Mouse (Mus musculus): ENCODE results near the gene Trhr2.
"Not testable (repeated sequence)": the region's sequence is repeated elsewhere in the genome, so short reads cannot be mapped to it uniquely, and the experiment has no call there.

Gene Trhr2

GRCm38 (mm10) chr8:122332753-122333506, 27.6 kb downstream of the Trhr2 start:
- DNase-seq (ENCODE audit: low spot score) = peak; percentile 83

DNA sequence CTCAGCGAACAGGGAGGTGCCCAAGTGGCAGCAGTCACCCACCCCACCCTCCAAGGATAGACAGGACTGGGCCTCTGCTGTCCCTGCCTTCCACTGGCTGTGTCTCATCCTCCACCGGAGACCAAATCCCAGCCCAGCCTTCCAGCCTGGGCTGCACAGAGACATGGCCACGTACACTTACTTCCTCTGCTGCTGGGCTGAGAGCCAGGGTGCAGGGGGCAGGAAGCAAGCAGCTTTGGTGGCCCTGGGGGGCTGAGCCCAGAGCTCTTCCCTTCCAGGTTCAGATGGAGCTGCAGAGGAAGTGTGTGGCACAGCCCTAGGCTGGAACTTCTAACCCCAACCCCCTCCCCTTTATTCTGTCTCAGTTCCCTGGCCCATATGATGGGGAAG, 29.4 kb downstream of the Trhr2 start:
- DNase-seq (ENCODE audit: low spot score) = no peak

DNA sequence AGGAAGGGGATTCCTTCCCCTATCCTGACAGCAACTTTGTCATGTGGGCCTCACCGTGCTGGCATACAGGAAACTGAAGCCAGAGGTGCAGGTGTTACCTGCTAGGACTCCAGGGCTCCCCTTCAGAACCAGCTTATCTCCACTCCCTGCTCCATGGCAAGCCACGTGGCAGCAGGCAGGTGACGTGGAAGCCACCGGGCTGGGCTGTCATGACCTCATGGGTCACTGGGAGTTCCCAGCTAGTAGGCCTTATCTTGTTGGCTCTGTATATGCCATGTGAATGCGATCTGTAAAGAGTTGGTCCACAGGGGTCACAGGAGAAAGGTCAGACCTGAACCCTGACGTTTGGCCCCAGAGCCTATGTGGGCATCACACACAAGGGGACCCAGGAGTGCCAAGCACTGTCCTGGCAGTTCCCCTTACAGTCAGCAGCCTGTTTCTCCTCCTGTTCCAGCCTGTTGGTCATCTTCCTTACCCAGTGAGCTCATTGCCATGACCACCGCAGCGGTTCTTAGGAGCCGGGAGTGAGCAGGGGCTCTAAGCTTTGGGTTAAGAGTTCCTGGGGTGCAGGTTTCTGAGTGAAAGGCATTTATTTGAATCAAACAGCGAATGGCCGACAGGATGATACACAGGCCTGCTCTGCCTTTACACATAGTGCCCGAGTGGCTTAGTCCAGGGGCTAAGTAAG, 30.0 kb downstream of the Trhr2 start:
- no peak for DNase-seq (ENCODE audit: low spot score)

DNA sequence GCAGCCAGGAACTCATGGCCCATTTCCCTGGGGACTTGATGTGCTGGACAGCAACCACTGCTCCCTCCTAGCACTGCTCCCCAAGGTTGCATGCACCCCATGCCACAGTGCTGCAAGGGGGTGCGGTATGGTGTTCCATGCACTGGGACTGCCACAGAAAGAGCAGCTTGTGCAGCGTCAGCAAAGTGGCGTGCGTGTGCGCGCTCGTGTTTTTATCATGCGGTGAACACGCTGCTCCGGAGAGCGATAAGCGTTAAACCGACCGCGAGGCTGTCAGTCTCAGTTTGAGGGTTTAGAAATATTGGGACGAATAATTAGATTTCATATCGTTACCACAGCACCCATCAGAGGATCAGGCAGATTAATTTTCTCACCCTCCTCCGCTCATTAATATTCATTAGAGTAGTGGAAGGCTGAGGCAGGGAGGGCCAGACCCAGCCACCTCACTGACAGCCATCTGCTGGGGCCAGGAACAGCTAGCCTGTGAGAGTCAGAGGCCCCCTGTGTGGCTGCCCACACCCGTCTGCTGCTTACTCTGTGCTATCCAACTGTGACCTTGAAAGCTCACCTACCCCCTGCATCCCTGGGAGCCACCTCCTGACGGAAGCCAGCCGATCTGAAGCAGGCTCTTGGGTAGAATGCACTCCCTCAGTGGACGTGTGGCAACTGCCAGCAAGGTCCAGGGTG, 30.9 kb downstream of the Trhr2 start:
- no peak for DNase-seq (ENCODE audit: low spot score)

DNA sequence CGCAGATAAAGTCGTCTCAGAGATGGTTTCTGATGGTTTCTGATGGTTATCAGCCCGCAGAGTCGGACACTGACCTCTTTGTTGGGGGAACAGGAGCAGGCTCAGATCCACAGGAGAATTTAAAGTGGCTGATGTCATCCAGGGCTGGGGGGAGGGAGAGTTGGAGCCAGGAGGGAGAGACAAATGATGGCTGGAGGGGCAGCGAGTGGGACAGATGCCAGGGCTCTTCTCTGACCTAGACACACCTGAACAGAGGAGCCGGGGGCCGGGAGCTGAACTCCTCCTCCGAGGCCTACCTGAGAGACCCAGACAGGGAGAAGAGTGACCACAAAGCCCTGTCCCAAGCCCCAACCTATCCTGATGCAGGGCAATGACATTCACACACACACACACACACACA, 31.5 kb downstream of the Trhr2 start:
- DNase-seq (ENCODE audit: low spot score) = no peak

- no peak for DNase-seq (ENCODE audit: low spot score)
Measured at GRCm38 (mm10) chr8:122326114-122326542, 34.4 kb downstream of the Trhr2 start.

DNA sequence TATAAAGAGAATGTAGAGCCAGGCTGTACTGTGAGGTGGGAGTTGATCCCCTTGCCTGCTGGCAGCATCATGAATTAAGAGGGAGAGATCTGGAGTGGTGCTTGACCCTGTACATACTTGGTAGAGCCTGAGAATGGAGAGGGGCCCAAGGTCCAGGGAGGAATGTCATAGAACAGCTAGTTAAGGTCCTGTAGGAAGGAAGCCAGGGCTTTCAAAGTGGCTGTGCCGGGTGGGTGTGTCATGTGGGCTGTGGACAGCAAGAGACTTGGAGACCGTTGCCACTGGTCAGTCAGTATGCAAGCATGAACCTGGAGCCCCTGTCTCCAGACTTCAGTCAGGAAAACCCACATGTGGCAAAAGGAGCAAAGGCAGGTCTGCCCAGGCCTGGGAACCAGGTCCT, 35.4 kb downstream of the Trhr2 start:
- no peak for DNase-seq (ENCODE audit: low spot score)

DNA sequence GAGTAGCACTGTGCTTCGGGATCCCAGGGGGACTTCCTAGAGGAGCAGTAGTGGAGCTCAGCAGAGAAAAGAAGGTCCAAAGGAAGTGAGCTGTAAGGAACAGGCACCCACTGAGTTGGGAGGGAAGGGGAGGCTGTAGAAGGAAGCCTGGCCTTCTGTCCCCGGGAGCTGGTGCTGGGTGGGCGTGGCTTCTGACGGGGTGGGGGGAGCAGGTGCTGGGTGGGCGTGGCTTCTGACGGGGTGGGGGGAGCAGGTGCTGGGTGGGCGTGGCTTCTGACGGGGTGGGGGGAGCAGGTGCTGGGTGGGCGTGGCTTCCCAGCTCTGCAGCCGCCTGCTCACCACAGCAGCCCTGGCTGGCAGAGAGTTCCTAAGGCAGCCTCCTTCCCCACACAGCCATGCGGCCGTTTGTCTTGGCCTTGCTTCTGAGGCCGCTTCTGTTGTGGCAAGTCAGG, 36.6 kb downstream of the Trhr2 start:
- DNase-seq (ENCODE audit: low spot score) = not testable (repeated sequence)

GRCm38 (mm10) chr8:122322792-122323191, 37.8 kb downstream of the Trhr2 start:
- no peak for DNase-seq (ENCODE audit: low spot score)

DNA sequence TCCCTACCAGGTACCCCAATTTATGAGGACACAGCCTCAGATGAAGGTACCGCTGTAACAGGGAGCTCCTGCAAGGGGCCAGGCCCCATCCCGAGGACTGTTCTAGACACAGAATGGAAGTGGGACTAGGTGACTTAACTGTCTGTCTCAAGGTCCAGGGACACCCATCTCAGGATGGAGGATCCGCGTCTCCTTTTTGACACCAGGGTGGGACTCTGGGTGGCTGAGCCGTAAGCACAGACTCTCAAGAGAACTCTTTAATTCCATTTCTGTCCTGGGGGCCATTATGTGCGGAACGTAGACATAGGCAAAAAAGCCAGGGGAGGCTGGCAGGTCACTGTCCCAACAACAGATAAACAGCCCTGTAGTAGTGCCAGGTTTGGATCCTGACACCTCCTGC, 38.4 kb downstream of the Trhr2 start:
- DNase-seq (ENCODE audit: low spot score) = no peak

GRCm38 (mm10) chr8:122321455-122321921, 39.1 kb downstream of the Trhr2 start:
- no peak for DNase-seq (ENCODE audit: low spot score)

GRCm38 (mm10) chr8:122320541-122320940, 40.0 kb downstream of the Trhr2 start:
- DNase-seq (ENCODE audit: low spot score) = no peak

DNA sequence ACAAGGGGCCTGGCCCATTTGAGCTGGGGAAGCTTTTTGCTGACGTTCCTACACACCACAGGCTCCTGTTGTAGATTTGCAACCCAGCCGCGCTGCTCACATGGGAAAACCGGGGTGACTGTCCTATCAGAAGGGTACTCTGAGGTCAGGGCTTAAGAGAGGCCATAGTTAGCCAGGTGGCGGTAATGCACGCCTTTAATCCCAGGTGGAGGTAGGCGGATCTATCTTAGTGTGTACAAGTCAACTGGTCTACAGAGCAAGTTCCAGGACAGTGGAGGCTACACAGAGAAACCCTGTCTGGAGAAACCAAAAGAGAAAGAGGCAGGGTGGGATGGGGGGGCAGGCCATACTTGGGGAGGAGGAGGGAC, 40.9 kb downstream of the Trhr2 start:
- no peak for DNase-seq (ENCODE audit: low spot score)

GRCm38 (mm10) chr8:122319045-122319707, 41.4 kb downstream of the Trhr2 start:
- DNase-seq (ENCODE audit: low spot score) = no peak

DNA sequence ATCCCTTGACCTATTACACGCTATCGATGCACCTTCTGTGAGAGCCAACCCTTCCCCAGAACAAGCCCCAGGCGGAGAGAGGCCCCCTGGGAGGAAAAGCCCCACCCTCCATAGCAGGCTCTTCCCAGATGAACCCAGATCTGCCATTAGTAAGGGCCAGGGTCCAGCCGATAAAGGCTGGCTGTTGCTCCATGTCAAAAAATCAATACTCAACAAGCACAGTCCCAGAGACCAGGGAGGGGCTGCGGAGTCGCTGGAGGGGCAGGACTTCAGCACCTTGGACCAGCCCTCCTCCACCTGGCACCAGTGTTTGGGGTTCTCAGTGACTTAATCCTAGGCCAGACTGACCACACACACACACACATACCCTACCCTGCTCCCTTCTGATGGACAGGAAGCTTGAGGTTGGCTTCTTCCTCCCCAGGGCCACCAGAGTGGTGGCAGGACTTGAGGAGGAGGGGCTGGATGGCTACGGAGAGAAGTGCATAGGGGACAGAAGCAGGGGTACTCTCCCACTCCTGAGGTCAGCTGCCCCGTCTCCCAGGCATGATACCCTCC, 42.5 kb downstream of the Trhr2 start:
- DNase-seq (ENCODE audit: low spot score) = no peak

DNA sequence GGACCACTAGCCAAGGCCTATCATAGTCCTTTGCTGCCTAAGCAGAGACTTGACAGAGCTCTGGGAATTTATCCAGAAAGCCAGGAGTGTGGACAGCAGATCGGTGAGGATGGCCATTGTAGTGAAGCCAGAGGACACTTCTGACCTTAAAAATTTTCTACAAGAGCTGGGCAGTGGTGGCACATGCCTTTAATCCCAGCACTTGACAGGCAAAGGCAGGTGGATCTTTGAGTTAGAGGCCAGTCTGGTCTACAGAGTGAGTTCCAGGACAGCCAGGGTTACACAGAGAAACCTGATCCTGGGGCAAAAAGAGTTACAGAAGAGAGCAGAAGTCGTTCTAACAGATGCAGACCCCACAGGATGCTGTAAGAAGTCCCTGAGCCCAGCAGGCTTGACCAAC, 44.1 kb downstream of the Trhr2 start:
- no peak for DNase-seq (ENCODE audit: low spot score)

DNA sequence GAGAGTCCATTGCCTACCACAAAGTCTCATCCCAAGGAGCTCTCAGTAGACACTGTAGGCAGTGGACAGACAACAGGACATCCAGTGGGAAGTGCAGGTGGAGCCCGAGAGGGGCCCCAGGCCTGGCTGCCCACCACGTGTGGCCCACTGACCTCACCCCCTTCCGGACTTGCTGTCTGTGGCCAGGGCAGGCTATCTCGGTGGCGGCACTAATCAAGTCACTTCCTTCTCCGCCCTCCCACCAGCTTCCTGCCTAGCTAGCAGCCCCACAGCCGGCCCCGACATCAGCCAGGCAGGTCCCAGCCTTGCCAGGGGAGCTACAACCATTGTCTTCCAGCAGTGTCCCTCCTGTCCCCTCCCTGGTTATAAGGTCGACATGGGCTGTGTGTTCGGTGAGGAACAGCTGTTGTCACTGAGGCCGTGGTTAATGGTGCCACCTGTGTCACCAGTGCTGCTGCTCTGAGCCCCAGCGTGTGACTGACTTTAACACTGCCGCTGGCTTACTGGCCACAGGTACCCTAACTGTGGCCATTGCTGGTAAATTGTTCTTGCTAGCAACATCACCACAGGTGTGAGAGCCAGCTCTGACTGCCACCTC, 45.5 kb downstream of the Trhr2 start:
- DNase-seq (ENCODE audit: low spot score) = no peak

DNA sequence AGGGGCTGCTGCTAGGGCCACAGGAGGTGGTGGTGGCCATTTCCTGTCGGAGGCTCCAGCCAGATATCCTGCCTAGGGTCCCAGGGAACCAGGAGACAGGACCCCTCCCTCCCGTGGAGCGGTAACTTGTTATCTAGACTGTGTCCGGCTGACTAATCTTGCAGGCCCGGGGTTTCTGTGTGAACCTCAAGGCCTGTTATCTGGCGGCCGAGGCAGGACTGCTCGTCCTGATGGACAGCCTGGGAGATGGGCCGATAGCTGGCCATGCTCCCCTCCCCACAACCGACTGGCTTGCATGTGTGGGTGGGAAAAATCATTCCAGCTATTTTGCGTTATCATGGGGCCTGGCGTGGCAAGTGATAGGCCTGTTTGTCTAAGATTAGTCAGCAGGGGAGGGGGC, 47.2 kb downstream of the Trhr2 start:
- DNase-seq (ENCODE audit: low spot score) = no peak

GRCm38 (mm10) chr8:122312553-122312952, 48.0 kb downstream of the Trhr2 start:
- no peak for DNase-seq (ENCODE audit: low spot score)

- no peak for DNase-seq (ENCODE audit: low spot score)
Measured at GRCm38 (mm10) chr8:122311115-122311514, 49.4 kb downstream of the Trhr2 start.

DNA sequence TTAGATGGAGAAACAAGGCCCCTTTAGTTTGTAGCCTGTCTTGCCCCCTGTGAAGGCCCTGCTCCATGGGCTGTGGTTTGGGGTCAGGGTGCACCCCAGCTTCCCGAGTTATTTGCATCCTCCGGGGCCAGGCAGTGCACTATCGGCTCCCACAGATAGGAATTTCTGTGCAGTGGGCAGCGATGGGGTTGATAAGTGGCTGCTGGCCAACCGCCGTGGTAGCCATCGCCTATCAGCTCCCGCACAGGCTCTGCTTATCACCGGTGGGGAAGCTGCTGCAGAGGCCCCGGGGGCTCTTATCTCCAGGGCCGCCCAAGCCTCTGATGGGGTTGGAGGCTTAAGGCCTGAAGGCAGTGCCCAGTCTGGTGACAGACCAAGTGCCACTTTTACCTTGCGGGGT, 51.3 kb downstream of the Trhr2 start:
- no peak for DNase-seq (ENCODE audit: low spot score)

DNA sequence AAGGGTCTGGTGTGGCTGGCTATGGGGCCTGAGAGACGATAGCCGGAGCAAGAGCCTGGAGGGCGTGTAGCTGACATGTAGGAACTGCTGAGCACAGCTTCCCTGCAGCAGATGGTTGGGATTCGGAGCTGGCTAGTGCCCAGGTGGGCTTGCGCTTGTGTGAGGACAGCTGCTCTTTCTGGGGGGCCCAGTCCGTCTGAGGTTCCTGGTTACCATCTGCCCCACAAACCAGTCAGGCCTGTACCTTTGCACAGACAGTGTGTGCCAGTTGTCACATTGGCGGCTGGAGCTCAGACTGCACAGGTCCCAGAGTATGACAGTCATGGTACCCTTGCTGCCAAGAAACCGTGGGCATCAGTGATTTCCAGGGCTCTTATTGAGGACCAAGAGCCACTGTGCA, 52.7 kb downstream of the Trhr2 start:
- no peak for DNase-seq (ENCODE audit: low spot score)
